Mouse (Mus musculus): ENCODE data around the gene Sys1.
A peak's percentile ranks its signal among the peaks of the same experiment; 100 is the strongest.

The Sys1 gene

GRCm38 (mm10) chr2:164453047-164453757 lies 3.6 kb upstream of the Sys1 start:
- no peak for DNase-seq (ENCODE audit: low spot score)

DNA sequence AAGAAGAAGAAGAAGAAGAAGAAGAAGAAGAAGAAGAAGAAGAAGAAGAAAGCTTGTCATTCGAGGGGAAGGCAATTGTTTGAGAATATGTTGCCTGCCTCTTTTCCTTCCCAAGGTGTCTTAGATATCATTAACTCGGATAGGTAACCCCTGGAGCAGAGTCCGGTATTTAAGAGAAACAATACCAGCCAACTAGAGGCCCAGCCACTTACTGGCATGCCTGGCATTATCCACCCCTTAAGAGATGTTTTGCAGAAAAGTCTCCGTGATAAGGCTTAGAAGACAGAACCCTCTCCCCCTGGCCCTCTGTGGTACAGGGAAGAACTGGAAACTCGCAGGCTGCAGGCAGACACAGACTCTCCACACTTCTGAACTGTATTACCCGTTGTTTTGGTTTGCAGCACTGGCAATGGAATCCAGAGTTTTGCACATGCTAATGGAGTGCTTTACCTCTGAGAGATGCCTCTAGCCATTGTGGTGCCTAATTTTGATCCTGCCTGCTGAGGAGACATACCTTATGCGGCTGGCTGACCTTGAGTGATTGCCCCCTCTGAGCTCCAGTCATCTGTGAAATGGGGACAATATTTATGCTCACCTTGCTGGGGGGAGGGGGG lies 2.8 kb upstream of the Sys1 start:
- no peak for DNase-seq (ENCODE audit: low spot score)

DNA sequence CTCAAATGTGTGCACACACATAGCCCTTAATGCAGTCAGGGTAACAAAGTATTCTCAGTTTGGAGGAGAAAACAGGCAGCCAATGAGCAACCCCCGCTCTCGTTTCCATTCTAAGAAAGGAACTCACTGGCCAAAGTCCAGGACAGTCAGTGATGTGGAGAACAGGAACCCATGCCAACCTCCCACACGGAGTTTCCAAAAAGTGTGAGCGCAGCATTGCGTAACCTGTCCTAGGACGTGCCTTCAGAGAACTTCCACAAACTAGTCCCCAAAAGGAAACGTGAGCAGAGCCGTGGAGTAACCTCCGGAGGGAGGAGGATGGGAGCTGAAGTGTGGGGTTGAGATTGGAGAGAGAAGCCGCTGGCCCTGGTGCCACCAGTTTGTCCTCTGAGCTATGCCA lies 1.9 kb upstream of the Sys1 start:
- no peak for DNase-seq (ENCODE audit: low spot score)

DNA sequence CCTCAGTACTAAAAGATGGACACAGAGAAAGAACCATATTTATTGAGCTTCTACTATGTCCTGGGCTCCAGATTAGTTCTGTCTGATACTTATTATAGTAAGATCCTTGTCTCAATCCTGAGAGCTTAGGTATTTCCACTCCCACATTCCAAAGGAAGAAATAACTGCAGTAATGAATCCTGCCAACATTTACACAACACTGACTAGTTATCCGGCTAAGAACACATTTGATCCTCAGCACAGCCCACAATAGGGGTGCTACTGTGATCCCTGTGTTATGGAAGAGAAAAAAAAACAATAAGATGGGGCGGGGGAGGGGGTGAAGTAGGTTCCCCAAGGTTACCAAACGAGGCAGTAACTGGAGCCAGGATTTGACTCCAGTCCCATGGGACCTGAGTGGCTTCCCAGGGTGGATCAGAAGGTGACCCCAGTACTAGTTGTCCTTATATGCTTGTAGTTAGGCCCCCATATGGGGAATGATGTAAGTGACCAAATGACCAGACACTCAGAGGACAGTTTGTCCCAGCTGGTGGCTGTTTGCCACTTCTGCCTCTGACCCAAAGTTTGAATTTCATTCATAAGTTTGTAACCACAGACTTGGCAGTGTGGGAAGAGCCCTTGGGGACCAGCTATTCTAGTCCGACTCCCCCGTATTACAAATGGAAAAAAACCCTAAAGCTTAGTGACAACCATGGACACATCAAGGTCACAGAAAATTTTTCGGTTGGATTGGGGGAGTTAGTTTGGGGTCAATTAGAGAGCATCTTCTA lies 1.2 kb upstream of the Sys1 start:
- DNase-seq (ENCODE audit: low spot score), result no peak

GRCm38 (mm10) chr2:164456413-164456812 lies 351 bp upstream of the Sys1 start:
- no peak for DNase-seq (ENCODE audit: low spot score)

DNA sequence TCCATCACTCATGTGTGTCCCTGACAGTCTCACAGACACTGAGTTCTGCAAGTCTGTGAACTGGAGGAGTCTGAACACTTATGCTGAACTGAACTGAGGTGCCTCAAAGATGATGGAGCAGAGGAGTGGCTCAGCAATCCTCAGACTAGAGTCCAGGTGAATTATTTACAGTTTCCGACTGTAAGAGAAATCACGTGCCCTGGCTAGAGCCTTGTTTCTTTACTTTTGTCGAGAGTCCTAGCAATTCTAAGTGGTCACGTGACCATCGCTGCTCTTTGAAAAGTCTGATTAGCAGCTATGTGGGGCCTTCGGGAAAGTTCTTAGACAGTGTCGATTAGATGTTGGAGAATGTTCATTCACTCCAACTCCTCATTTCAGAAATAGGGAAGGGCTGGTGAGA lies 1.2 kb downstream of the Sys1 start:
- DNase-seq (ENCODE audit: low spot score), result no peak

DNA sequence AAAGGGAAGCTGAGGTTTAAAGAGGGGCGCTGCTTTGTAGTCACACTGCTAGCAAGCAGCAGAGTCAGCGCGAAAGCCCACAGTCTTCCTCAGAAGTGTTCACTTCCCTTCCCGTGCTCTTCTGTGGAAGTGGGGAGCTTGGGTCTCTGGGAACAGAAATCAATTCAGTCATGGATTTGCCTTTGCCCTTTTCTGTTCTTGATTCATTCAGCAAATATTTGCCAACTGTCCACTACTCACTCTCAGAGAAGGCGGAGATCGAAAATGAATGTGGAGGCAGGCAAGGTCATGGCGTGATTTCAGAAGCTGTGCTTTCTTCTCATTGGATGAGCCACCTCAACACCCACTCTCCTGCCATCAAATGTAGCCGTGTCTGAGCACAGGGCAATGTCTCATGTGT lies 1.8 kb downstream of the Sys1 start:
- DNase-seq (ENCODE audit: low spot score), result no peak

- peak; percentile 95 for DNase-seq (ENCODE audit: low spot score)
These were observed 4.2 kb downstream of the Sys1 start, which contains the start of gene Gm20458 for GRCm38 (mm10) chr2:164460745-164461551. Gene Gm20458, plus strand, starts transcription at chr2:164460967.

DNA sequence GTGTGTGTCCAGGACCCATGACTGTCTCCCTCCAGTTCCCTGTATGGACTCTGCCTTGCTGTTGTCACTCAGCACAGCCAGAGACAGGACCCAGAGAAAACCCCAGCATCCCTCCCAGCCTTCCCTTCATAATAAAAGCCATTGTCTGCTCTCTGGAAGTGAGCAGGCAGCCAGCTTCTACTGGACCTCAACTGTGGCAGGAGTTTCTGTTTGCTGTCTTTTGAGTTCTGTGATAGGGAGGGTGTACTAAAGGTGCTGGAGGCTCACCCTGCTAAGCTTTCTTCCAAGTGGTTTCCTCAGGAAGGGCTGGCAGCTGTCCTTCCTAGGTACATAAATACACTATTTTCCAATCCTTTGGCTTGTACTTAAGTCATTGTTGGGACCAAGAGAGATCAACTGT lies 8.4 kb downstream of the Sys1 start:
- DNase-seq (ENCODE audit: low spot score), result no peak

DNA sequence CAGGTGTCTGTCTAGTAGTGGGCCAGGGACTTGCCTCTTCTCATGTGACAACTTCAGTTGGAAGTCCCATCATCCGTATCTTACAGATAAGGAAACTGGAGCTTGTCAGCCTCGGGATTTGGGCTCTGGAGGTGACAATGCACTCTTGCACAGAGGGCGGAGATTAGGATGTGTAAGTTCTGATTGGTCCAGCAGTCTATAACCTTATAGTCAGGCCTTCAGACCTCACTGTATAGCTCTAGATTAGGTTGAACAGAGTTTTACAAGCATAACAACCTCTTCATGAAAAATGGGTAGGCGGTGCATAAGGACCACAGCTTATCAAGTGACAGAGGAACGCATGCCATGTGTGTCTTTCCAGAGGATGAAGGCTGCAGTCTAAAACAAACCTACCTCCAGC lies 10.0 kb downstream of the Sys1 start:
- DNase-seq (ENCODE audit: low spot score), result no peak

DNA sequence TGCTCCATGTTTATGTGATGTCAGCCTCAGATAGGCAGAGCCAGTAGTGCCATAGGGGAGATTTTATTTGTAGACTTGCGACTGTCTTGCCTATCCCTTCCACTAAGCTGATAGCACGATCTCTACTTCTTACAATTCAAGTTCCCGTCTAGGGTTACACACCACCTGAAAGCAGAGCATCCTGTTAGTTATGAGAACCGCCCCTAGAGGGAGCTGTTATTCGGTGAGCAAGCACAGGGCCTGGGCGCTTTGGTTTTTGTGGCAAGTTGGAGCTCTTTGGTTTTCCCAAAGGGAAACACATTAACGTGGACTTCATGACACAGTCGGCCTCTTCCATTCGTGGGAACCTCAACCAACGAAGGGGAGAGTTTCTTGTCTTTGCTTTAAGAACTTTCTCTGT lies 13.5 kb downstream of the Sys1 start:
- peak; percentile 50 for DNase-seq (ENCODE audit: low spot score)

DNA sequence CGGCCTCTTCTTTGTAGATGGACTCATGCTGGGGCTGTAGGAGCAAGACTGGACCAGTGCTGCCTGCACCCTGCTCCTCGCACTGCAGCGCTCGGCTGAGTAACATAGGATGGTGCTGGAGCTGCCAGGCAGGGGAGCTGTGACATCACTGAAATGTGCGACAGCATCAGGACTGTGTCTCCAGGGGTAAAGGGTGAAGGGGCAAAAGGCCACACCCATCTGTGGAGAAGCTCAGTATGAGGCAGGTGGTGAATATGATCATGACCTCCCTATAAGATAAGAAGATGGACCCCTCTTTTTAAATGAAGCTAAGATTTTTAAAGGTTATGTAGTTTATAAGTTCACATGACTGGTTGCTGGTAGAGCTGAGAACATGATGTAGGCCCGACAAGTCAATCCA lies 16.9 kb downstream of the Sys1 start, which contains the start of gene Trp53tg5:
TSS of gene Trp53tg5 (minus strand) at position 101 of the 400 bp plus-strand sequence.
- no peak for DNase-seq (ENCODE audit: low spot score)

- no peak for DNase-seq (ENCODE audit: low spot score)
These were observed 29.0 kb downstream of the Sys1 start, which contains the start of gene Dbndd2 for GRCm38 (mm10) chr2:164485681-164486257. Gene Dbndd2, plus strand, starts transcription at chr2:164486106.

GRCm38 (mm10) chr2:164486258-164487114 lies 29.7 kb downstream of the Sys1 start:
- peak; percentile 43 for DNase-seq (ENCODE audit: low spot score)

GRCm38 (mm10) chr2:164487115-164487527 lies 30.4 kb downstream of the Sys1 start:
- no peak for DNase-seq (ENCODE audit: low spot score)

DNA sequence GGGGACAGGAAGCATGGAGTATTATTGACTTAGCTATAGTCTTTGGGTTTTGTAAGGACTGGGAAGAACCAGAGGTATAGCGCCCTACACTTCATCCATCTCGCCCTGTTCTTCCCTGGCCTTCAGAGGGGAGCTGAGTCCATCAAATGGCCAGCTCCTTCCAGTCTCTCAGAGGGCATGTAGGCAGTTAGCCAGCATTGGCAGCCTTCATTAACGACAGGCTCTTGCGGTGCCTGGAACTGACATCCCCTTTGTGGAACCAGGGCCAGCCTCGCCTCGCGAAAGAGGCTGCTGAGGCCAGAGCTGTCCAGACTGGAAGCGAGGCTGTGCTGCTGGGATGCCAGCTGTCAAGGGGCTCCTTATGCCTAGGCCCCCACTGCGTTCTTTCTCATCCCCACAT lies 31.0 kb downstream of the Sys1 start:
- DNase-seq (ENCODE audit: low spot score), result no peak

GRCm38 (mm10) chr2:164494126-164494525 lies 37.4 kb downstream of the Sys1 start:
- DNase-seq (ENCODE audit: low spot score), result no peak

- DNase-seq (ENCODE audit: low spot score), result no peak
These were observed 39.6 kb downstream of the Sys1 start for GRCm38 (mm10) chr2:164496331-164496730.

DNA sequence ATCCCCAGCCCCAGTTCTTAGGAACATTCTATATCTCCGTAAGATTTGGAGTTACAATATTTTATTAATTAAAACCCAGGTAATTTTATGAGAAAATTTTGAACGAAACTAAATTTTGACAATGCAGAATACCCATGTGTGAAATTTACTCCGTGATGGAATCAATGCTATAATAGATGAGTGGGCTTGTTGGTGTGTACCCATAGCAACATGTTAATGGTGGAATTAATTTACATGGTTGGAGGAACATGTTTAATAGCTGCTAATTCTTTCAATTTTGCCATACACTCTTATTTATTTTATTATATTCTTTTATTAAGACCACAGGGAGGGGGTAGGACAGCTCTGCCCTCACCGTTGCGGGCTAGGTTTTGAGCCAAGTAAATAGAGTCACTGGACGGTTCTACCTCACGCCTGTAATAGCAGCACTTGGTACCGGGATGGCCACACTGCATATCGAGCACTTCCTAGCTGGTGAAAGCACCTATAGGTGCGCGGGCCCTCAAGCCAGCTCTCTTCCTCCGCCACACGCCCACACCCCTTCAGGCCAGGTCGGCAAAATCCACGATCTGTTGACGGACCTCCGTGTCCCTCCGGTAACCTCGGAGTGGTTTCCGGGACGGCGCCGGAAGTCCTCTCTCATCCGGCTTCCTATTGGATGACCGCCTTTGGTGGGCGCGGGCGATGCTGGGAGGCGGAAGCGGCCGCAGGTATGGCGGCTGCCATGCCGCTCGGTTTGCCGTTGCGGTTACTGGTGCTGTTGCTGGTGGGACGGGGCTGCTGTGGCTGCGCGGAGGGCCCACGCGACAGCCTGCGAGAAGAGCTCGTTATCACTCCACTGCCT lies 40.3 kb downstream of the Sys1 start, which contains the start of gene Pigt:
TSS of gene Pigt (plus strand) at position 674 of the 844 bp plus-strand sequence.
- DNase-seq (ENCODE audit: low spot score), result peak; percentile 85

Measured in T-cell, adult 2 months (primary cell).